Mouse (Mus musculus) heart, embryonic 14.5 days (tissue): ENCODE results near the gene Spg20. TPM values are rescaled to one million over a fixed set of nuclear protein-coding genes. Genes with fewer than 3 reads are reported as not detected.

Source experiments
- ATAC-seq: fragments of 200-750 bp; cut with Nextera tagmentation; 2 replicates; pipeline ENCODE4 v1.8.0; 2017; ENCODE audit warnings: low read depth, moderate TSS enrichment; ENCODE audit not compliant: insufficient number of reproducible peaks, insufficient read depth, low FRiP score
- H3K27ac ChIP-seq, 2 experiments: fragments of 200-500 bp in 1 of 2; fragments of 300-500 bp in 1 of 2; sonication (generic) in 1 of 2; replicated peaks in 1 of 2; 2 replicates each; pipeline ENCODE4 v1.5.1; 2012 to 2014; ENCODE audit warnings: low read depth in 2 of 2, low read length in 2 of 2, control low read depth in 1 of 2, mild to moderate bottlenecking in 1 of 2, mixed read lengths in 1 of 2; ENCODE audit not compliant: control insufficient read depth in 1 of 2, insufficient read depth in 1 of 2
- H3K27me3 ChIP-seq: fragments of 300-500 bp; sonication (generic); 2 replicates; pipeline ENCODE4 v1.6.1; 2014; ENCODE audit warnings: mild to moderate bottlenecking, low read length, control low read depth; ENCODE audit not compliant: control insufficient read depth, insufficient read depth
- H3K36me3 ChIP-seq: fragments of 300-500 bp; sonication (generic); 2 replicates; pipeline ENCODE4 v1.6.1; 2014; ENCODE audit warnings: mild to moderate bottlenecking, control low read depth, low read length, mixed read lengths; ENCODE audit not compliant: control insufficient read depth, insufficient read depth
- H3K4me1 ChIP-seq, 2 experiments: fragments of 200-500 bp in 1 of 2; fragments of 300-500 bp in 1 of 2; sonication (generic) in 1 of 2; 2 replicates each; pipeline ENCODE4 v1.6.1; 2012 to 2014; ENCODE audit warnings: low read length in 2 of 2, control low read depth in 1 of 2, mixed read lengths in 1 of 2; ENCODE audit not compliant: control insufficient read depth in 2 of 2, insufficient read depth in 2 of 2
- H3K4me2 ChIP-seq: fragments of 300-500 bp; sonication (generic); 2 replicates; pipeline ENCODE4 v1.6.1; 2014; ENCODE audit warnings: mild to moderate bottlenecking, low read length
- H3K4me3 ChIP-seq, 2 experiments: fragments of 200-500 bp in 1 of 2; fragments of 300-500 bp in 1 of 2; sonication (generic) in 1 of 2; 2 replicates each; pipeline ENCODE4 v1.5.1; 2012 to 2014; ENCODE audit warnings: low read length in 2 of 2, mild to moderate bottlenecking in 2 of 2, control low read depth in 1 of 2, low read depth in 1 of 2, moderate library complexity in 1 of 2; ENCODE audit not compliant: control insufficient read depth in 1 of 2, insufficient read depth in 1 of 2
- H3K9ac ChIP-seq: fragments of 300-500 bp; sonication (generic); 2 replicates; pipeline ENCODE4 v1.6.1; 2014; ENCODE audit warnings: mild to moderate bottlenecking, low read length
- H3K9me3 ChIP-seq: fragments of 300-500 bp; sonication (generic); 2 replicates; pipeline ENCODE4 v1.6.1; 2016; ENCODE audit warnings: low read length, control low read depth; ENCODE audit not compliant: control insufficient read depth
- WGBS: fragments of 180-500 bp; shearing (Covaris S2); extraction: QIAGEN DNeasy Blood & Tissue Kit; methylation state at CpG from one replicate; pipeline ENCODE4 v1.1.7; 2014; 5-methylcytosine and 5-hydroxymethylcytosine counted together
- polyA plus RNA-seq: library from polyadenylated mRNA; unstranded; fragments of >200 nt; fragmentation: Nextera tagmentation; extraction: Ambion mirVana; gene quantifications from 2 replicates; pipeline ENCODE4 v1.2.1, GENCODE M21; 2014

The Spg20 gene
- 35.1 and 35.8 TPM in 2 replicates for polyA plus RNA-seq

DNA sequence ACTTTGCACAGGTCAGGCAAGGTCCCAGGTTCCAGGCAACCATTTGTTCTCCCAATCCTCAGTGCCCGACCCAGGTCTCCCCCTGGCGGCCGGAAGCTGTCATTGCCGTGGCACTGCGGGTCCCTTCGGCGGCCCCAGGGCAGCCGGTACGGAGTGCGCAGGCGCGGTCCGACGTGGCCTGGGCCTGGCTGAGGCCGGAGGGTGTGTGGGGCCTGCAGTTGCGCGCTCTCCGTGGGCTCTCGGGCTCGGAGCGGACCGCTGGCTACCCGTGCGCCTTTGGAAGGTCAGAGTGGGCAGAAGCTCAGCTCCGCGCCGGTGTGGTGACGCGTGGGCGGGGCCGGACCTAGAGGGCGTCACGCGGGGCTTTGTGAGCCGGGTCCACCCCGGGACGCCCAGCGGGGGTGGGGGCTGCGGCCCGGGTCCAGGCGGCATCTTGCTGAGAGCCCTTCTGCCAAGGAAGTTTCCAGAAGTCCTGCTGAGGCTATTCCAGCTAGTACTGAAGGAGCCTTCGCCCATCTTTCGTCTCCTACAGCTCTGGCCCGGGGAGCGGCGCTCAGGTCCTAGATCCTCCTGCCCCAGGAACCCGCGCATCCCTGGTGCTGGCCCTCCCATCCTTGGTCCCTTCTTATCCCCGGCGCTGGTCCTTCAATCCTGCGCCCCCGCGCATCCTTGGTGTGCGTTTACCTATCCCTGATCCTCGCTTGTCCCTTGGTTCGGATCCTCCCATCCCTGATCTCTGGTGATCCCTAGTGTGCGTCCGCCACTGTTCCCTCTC, at the start of gene Spg20:
Gene Spg20 (plus strand): TSS at position 174 of the 775 bp plus-strand sequence.
- peak within 1 kb of the TSS; percentile 96 for H3K9ac ChIP-seq

DNA sequence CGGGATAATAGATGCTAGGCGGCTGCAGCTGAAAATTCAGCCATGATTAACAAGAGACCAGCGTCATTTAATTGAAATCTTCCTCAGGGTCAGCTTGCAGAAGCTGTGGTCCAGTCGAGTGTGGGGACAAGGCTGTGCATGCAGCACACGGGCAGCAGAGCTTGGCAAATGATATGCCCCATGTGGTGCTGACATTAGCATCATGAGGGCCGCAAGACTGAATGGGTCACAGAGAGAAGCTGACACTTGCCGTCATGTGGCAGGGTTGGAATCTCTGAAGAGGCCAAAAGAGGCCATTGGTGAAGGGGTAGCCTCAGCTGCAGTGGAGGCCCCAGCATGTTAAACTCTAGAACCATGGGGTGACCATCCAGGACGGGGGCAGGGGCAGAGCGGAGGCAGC, 49.3 kb upstream of the Spg20 start:
- Histone ChIP-seq H3K4me3 (no peak overlapping the region), H3K4me1 (no peaks in the 10 kb centered on the region), H3K27me3 (peaks cover 6% of the 10 kb centered on the region), H3K9me3 (no peaks in the 10 kb centered on the region), H3K36me3 (no peaks in the 10 kb centered on the region), H3K9ac (no peak overlapping the region), H3K4me2 (no peak overlapping the region), H3K27ac (no peak overlapping the region)
- WGBS: 66% methylated on average over 9 of the region's 9 CpGs
- no peak for ATAC-seq

More for the DNA sequence above, at the start of gene Spg20:
- no peaks in the 10 kb centered on the region for H3K27me3 ChIP-seq
- peak; percentile 89 for ATAC-seq
- peaks cover 6% of the 10 kb centered on the region for H3K36me3 ChIP-seq
- under 1% methylated on average over 46 of the region's 58 CpGs for WGBS
- H3K4me2 ChIP-seq: peak within 1 kb of the TSS; percentile 62
- H3K27ac ChIP-seq: peak within 1 kb of the TSS; percentile 89 to 95
- peak within 1 kb of the TSS; percentile 85 to 92 for H3K4me3 ChIP-seq
- peaks cover 9 to 27% of the 10 kb centered on the region in 2 experiments for H3K4me1 ChIP-seq
- H3K9me3 ChIP-seq: no peaks in the 10 kb centered on the region

DNA sequence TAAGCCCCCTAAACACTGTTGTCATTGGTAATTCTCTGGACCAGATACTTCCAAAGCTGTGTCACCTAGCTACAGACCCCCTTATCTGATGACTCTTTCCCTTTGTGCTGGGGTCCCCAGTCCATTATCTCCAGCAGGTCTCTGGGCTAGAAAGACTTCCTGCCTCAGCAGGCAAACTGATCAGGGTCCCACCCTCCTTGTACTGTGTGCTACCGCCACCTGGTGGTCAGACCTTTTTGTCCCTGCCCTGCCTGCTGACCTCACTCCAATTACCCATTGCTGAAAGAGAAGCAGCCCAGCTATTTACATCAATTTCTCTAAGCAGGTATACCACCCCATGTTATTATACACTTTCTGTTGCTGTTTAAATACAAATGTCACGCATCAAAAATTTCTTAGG, 47.5 kb upstream of the Spg20 start:
- Histone ChIP-seq H3K9ac (no peak overlapping the region), H3K4me1 (no peaks in the 10 kb centered on the region), H3K27me3 (peaks cover 3% of the 10 kb centered on the region; the same call in 1 of the 2 replicates), H3K9me3 (no peaks in the 10 kb centered on the region), H3K4me3 (no peak overlapping the region), H3K27ac (no peak overlapping the region), H3K4me2 (no peak overlapping the region), H3K36me3 (no peaks in the 10 kb centered on the region)
- no peak for ATAC-seq
- WGBS: 10% methylated on average over 2 of the region's 2 CpGs

DNA sequence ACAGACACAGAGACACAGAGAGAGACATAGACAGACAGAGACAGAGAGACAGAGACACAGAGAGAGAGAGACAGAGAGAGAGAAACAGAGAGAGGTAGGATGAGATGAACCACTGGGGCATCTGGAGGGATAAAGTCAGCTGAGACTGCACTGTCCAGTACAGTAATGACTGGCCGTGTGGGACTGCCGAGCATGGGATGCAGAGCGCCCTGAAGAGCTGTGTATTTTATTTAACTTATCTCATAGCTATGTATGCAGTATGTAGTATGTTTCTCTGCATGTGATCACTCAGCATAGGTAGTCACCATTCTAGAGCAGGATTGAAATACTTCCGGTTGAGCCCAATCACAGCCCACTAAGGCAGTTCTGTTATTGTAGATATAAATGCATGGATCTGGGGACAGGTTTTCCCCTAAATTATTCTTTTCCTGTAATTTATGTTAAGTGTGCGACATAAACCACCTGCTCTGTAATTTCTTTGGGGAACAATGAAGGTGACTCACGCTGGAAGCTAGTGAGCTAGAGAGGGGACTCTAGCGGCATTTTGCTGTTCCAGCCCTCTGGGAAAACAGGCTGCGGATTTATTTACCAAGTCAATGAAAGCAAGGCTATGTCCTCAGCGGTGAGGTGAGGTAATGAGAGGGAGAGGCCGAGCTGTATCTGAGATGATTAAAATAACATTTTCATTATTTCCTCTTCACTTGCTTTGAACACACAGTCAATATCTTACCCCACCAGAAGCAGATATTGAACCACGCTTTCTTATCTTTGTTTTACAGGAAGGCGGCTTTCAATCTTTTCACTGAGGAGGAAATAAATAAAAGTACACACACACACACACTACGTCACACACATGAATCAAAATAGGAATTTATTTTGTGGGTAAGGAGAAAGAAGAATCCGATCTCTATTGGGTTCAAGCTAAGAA, 45.9 kb upstream of the Spg20 start:
- no peak overlapping the region for H3K27ac ChIP-seq
- H3K27me3 ChIP-seq: peaks cover 3% of the 10 kb centered on the region; the same call in 1 of the 2 replicates
- H3K4me3 ChIP-seq: no peak overlapping the region
- no peaks in the 10 kb centered on the region for H3K4me1 ChIP-seq
- no peaks in the 10 kb centered on the region for H3K9me3 ChIP-seq
- ATAC-seq: no peak
- H3K9ac ChIP-seq: no peak overlapping the region
- WGBS: 56% methylated on average over 14 of the region's 14 CpGs
- no peak overlapping the region for H3K4me2 ChIP-seq
- no peaks in the 10 kb centered on the region for H3K36me3 ChIP-seq

DNA sequence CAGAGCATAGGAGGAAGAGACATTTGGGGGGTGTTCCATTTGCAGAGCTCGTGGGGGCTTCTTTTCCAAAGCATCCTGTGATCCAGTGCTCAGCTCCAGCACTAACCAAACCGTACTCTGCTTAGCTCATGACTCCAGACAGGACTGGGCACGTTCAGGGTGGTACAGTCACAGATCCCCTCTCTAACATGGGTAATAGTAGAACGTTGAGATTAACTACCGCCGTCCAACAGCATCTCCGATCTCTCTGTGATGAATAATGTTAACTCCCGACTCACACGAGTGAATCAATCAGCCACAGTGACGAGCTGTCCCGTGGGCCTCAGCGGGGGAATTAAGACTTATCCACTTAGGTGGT, 45.3 kb upstream of the Spg20 start:
- Histone ChIP-seq H3K9me3 (no peaks in the 10 kb centered on the region), H3K27ac (no peak overlapping the region), H3K4me2 (no peak overlapping the region), H3K27me3 (peaks cover 3% of the 10 kb centered on the region; the same call in 1 of the 2 replicates), H3K36me3 (no peaks in the 10 kb centered on the region), H3K4me1 (no peaks in the 10 kb centered on the region), H3K9ac (no peak overlapping the region), H3K4me3 (no peak overlapping the region)
- ATAC-seq: no peak
- 70% methylated on average over 12 of the region's 12 CpGs for WGBS

DNA sequence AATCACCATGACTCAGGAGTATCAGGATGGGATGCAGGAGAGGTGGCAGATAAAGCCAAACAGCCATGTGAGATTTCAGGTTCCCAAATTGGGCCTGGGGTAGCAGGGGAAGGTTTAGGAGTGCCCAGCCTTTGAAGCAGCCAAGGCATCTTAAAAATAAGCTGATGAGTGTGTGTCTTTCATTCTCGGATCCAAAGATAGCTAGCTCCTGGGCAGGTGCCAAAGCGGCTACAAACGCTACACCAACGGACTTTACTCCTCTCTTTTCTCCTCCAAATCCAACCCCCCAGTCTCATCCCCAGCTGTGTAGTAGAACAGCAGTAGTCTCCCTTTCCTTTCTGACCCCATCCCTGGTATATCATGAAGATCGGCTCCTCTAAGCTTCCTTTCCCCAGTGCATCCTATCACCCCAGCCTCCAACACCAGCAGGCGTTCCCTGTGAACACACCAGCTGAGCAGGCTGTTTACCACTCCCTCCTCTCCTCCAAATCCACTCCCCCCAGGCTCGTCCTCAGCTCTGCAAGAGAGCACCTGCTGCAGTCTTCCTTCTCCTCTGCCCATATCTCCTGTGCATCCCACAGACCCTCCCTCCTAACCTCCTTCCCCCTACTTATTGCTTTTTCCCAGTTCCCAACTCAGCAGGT, 44.0 kb upstream of the Spg20 start:
- Histone ChIP-seq H3K27me3 (peaks cover 3% of the 10 kb centered on the region; the same call in 1 of the 2 replicates), H3K27ac (no peak overlapping the region)
- 23% methylated on average over 7 of the region's 7 CpGs for WGBS

DNA sequence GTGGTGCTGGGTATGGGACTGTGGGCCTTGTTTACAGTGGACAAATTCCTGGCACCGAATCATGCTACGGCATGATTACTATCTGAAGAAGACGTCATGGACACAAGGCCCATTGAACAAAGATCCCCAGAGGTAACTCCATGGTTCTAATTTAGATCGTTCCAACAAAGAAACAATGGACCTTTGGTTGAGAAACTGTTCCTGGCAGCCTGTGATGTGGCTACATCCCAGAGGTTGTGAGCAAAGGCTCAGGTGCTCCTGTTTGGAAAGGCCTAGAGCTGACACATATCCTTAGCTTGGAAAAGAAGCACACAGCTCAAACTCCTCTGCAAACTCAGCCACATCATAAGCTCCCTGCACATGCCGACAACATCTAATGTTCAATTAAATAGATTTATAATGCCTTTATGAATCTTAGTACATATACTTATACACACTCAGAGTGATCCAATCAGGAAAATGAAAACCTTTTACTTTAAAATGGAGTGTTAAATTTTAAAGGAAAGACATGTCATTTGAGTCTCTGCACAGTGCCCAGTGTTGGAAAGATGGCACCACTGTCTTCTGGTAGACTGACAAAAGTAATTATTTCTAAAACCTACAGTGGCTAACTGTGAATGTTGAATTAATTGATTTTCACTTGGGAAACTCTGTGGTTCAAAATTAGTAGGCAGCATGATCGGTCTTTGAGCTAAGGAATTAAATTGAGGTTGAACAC, 37.2 kb upstream of the Spg20 start:
- Histone ChIP-seq H3K9me3 (no peaks in the 10 kb centered on the region), H3K4me2 (no peak overlapping the region), H3K9ac (no peak overlapping the region), H3K4me3 (no peak overlapping the region), H3K27ac (no peak overlapping the region), H3K27me3 (no peaks in the 10 kb centered on the region), H3K36me3 (no peaks in the 10 kb centered on the region), H3K4me1 (0 out of 4 replicates have a peak, but pooled peaks cover 0 to 2% of the 10 kb centered on the region in 2 experiments)
- ATAC-seq: no peak
- 83% methylated on average over 6 of the region's 6 CpGs for WGBS

More for the DNA sequence above, 44.0 kb upstream of the Spg20 start:
- Histone ChIP-seq H3K4me1 (no peaks in the 10 kb centered on the region), H3K4me3 (no peak overlapping the region), H3K9ac (no peak overlapping the region), H3K4me2 (no peak overlapping the region), H3K36me3 (no peaks in the 10 kb centered on the region), H3K9me3 (no peaks in the 10 kb centered on the region)
- no peak for ATAC-seq
